Mouse (Mus musculus): ENCODE measurements around the gene Fam168a.
"Not testable (repeated sequence)": the region's sequence is repeated elsewhere in the genome, so short reads cannot be mapped to it uniquely, and the experiment has no call there.

Fam168a gene

DNA sequence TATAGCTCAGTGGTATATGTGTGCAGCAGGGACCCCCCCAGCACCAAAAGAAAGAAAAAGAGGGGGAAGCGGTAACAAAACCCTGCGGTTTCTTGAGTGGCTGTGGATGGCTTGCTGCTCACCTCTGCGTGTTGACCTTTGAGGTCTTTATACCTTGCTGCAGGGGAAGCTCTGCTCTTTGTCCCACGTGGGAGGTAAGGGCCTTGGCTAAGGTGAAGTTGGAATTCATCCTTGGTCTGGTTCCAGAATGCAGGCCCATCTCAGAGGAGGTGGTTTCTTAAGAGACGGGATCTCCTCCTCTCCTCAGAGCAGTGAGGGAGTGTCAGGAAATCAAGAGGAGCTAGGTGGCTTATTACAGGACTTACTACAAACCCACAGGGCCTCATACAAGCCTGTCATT is 135.7 kb downstream of the Fam168a start:
- DNase-seq (ENCODE audit: low spot score in 2 of 2) = no peak

DNA sequence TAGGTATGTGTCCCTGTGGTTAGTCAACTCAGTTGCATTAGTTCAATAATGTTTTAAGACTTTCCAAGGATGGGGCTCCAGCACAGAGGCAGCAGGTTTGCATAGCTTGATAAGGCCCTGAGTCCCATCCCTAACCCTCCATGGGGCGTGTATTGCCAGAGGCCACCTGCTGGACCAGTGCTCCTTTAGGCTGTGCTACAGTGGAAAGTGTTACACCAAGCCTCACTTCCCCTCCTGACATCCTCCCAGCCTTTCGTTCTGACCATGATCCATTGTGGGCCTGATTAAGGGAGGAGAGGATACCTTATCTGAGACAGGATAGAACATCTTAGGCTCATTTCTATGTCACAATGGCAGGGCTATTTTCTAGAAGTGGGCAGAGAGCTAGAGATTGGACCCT is 137.4 kb downstream of the Fam168a start:
- DNase-seq (ENCODE audit: low spot score in 2 of 2) = no peak

DNA sequence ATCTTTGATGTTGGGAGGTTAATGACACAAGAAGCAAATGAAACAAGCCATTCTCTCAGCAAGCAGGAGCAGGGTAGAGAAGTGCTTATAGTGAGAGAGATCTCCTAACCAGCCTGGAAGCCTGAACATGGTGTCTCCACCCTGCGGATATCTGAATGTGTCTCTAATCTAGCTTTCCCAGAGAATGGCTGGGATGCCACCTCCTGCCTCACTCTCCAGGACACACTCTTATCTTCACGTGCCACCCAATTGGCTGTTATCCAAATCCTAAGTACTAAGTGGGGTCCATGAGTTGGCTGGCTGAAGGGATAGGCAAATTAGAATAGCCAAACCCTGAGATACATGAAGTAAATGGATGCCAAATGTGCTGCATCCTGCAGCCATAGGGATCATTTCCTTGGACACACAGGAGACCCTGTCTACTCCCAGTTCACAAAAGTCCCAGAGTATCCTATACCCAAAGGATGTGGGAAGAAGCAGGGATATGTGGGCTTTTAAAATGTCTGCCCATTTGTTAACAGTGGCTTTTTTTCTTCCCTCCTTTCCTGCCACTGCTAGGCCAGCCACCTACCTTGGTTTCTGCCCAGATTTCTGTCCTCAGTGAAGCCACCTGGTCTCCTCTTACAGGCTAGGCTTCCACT is 138.1 kb downstream of the Fam168a start:
- no peak for DNase-seq (ENCODE audit: low spot score in 2 of 2)

DNA sequence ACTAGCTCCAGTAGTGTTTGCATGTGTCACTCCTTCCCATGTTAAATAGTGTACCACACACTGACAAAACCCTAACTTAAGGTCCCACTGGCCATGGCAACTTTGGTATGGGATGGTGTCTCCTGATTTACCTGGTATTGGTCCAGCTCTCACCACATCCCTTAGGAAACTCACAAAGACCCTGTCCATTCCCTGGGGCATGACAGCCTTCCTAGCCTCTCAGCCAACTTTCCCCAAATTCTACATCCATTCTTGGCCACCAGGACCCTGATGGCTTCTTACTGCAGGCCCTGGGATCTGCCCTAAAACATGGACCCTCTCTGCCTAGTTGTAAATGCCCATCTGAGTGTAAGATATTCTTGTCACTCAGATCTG is 138.6 kb downstream of the Fam168a start:
- no peak for DNase-seq (ENCODE audit: low spot score in 2 of 2)

DNA sequence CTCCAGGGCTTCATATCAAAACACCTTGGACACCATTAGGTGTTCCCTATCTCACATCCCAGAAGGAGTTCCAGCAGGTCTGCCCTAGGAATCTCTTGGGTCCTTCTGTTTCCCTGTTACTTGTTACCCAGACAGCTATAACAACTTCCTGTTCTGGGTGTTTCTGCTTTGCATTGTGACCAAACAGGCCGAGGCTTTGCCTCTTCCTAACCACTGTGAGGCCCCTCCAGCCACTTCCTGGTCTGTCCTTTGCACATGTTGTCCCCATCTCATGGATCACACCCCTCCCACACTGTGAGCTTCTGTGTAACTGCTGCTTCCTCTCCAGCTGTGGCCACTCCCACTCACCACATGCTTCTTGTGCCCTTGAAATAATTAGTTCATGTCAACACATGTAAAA is 139.0 kb downstream of the Fam168a start:
- DNase-seq (ENCODE audit: low spot score in 2 of 2) = peak in 1 of 2 experiments; percentile 32

GRCm38 (mm10) chr7:100846033-100846432 is 139.6 kb downstream of the Fam168a start:
- not testable (repeated sequence) for DNase-seq (ENCODE audit: low spot score in 2 of 2)

GRCm38 (mm10) chr7:100847131-100847530 is 140.7 kb downstream of the Fam168a start:
- no peak for DNase-seq (ENCODE audit: low spot score in 2 of 2)

- DNase-seq (ENCODE audit: low spot score in 2 of 2) = peak in 1 of 2 experiments; percentile 70
These were observed 142.3 kb downstream of the Fam168a start for GRCm38 (mm10) chr7:100848744-100849143.

DNA sequence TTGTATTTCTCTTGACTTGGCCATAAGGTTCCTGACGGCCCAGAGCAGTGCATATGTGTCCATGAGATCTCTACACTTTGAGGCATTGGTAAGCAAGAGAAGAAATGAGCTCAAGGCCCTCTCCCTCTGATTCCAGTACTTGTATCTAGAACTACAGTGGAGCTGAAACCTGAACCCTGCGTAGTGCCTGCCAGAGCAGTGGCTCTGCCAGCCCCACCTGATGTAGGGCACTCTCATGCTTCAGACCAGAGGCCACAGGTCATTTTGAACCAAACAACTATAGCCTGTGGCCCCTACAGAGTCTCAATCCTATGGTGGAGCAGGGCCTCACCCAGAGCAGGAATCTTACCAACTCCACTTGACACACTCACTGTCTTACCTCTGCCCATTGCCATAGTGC is 143.1 kb downstream of the Fam168a start:
- no peak for DNase-seq (ENCODE audit: low spot score in 2 of 2)

GRCm38 (mm10) chr7:100851481-100852356 is 145.3 kb downstream of the Fam168a start:
- no peak for DNase-seq (ENCODE audit: low spot score in 2 of 2)

DNA sequence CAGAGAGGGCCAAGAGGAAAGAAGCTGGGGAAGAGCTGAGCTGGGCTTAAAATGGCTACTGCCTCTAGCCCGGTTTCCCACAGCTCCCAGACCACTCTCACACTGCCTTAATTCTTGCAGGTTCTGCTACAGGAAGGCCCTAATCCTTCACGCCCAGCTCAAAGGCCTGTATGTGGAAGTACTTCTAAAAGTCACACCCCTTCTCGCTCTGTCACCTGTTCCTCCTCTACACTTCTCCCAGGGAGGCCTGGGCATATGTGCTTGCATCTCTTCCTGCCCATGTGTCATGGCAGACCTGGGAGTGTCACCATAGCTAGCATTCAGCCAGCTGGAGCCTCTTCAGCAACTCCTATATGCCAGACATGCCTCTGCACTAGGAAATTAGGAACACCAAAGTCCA is 147.0 kb downstream of the Fam168a start:
- no peak for DNase-seq (ENCODE audit: low spot score in 2 of 2)

GRCm38 (mm10) chr7:100854137-100854814 is 147.8 kb downstream of the Fam168a start:
- no peak for DNase-seq (ENCODE audit: low spot score in 2 of 2)

- no peak for DNase-seq (ENCODE audit: low spot score in 2 of 2)
These were observed 148.4 kb downstream of the Fam168a start for GRCm38 (mm10) chr7:100854861-100855260.

GRCm38 (mm10) chr7:100855300-100855699 is 148.9 kb downstream of the Fam168a start:
- DNase-seq (ENCODE audit: low spot score in 2 of 2) = no peak

DNA sequence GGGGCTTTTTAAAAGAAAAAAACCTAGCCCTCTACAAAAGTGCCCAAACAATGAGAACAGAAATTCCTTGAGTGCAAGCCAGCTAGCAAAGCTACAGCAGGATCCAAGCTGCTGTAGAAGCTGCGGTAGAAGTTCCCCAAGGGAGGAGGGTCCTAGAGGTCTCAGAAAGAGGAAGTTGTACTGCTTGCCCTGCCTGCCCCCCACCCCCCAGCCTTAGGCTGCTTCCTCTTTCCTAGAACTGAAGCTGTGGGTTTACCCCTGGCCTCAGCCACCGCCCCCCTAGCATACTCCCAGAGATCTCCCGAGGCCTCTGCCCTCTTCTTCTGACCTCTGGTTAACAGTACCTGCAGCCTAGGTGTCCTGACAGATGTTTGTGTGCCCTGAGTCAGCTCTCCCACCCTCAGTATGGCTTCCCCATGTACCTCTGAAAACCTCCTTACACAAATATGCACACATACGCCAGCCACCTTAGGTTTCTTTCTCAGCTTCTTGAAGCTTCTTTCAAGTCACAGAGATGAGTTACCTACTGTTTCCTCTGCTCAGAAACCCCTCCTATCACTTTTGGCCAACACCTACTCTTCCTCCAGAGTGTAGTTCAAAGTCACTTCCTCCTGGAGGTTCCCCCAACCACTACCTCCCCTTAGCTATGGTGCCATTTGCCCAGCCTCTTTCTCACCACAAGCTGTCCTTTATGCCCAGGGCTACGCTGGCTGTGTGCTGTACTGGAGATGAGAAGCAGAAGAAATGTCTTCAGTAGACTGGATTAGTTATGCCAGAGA is 149.5 kb downstream of the Fam168a start:
- DNase-seq (ENCODE audit: low spot score in 2 of 2) = no peak

DNA sequence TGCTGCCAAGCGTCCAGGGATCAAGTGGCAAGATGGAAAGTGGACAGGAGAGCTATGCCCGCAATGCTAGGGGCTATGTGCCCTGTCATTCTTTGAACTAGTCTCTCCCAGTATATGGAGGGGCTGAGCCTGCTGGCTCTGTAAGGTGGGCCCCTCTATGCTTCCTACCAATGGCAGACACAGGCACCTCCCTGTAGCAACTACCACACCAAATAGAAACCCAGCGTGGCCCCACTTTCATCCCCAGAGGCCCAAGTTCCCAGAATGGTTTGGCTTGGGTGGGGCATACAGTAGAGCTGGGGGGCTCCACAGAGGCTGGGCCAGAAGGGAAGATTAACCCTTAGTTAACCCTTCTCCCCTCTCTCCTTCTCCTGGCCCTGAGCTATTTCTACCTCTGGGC is 154.0 kb downstream of the Fam168a start:
- DNase-seq (ENCODE audit: low spot score in 2 of 2) = no peak

GRCm38 (mm10) chr7:100861209-100861608 is 154.8 kb downstream of the Fam168a start:
- DNase-seq (ENCODE audit: low spot score in 2 of 2) = no peak

GRCm38 (mm10) chr7:100862353-100862752 is 155.9 kb downstream of the Fam168a start:
- no peak for DNase-seq (ENCODE audit: low spot score in 2 of 2)

- peak; percentile 84 for DNase-seq (ENCODE audit: low spot score in 2 of 2)
These were observed 156.6 kb downstream of the Fam168a start, which contains the start of gene Relt for GRCm38 (mm10) chr7:100862828-100863638. Gene Relt (minus strand): TSS chr7:100863446.

DNA sequence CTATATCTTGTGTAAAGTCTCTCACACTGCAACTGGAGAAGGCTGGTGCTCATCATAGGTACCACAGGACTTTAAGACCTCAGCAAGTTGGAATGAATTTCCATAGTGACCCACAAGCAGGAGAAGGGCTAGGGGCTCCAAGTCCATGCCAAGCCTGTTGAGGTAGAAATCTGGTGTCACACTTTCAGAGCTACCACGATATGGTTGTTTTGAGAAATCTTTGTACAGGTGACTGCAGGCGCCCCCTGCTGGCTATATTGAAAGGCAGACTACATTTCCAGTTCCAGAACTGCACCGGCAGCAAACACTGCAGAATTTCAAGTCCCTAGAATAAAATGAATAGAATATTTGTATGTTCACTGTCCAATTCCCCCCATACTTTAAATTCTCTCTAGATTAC is 160.2 kb downstream of the Fam168a start:
- peak in 1 of 2 experiments; percentile 44 for DNase-seq (ENCODE audit: low spot score in 2 of 2)

DNA sequence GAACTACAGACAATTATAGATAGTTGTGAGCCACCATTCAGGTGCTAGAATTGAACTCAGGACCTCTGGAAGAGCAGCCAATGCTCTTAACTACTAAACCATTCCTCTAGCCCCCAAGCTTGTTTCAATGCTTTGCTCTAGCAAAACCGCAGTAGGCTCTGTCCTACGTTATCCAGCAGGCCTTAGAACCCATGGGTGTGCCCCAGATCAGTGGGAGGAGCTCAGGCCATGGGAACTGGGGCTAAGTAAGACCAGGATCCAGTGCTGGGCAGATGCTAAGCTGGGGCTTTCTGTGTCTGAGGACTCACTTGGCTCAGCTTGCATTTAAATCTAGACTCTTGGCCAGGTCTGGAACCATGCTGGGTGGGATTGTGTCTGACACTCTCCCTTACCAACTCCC is 161.1 kb downstream of the Fam168a start:
- DNase-seq (ENCODE audit: low spot score in 2 of 2) = no peak

Data from urinary bladder, adult 18-20 months (tissue).